In the genomic region with DNA sequence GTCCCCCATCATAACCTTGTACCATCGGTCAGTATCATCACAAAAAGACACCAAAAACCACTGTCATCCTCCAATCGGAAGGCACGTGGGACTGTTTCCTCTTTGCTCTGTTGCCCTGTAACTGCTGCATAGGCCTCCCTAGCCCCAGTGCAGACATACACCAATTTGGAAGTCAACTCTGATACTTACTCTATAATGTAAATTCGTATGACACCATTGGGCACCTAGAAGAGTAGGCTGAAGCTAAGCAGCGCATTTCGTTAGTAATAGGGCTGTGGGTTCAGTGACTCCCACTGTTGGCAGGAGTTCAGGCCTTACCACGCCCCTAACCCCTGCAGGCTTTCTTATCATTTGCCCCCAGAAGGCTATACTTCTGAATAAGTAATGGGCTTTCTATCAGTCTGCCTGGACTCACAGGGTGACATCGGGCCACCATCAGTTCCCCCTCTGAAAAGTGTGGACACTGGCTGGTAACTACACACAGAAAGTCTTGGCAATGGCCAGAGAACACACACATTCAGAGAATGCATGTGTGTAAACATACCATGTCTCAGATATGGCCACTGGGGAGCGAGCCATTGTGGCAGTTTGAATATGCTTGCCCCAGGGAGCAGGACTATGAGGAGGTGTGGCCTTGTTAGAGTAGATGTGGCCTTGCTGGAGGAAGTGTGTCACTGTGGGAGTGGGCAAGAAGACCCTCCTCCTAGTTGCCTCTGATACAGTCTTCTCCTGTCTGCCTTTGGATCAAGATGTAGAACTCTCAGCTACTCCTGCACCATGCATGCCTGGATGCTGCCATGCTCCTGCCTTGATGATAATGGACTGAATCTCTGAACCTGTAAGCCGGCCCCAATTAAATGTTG, we compare ENCODE assay signal across 20 mouse cellular contexts.
DNase-seq lines count a peak whose midpoint lies in the region; ATAC-seq and TF ChIP-seq lines count a peak whose summit lies in the region.
"Had no signal": no experiment of that assay in that cellular context is flagged by ENCODE, and none has a peak within 500 bp of the region (broad histone marks: within the 10 kb centered on the region; RNA-seq: fewer than 3 reads in every experiment).

No protein-coding gene starts in this region.

- no peak for TF ChIP-seq CTCF in stomach, postnatal 0 days (IDR thresholded peaks at IDR 0.05; ENCODE audit: low read depth)

- H3K27ac ChIP-seq in stomach, embryonic 15.5 days = no peak overlapping the region
- H3K27ac ChIP-seq in stomach, postnatal 0 days (replicated peaks) = no peak overlapping the region
- no peak overlapping the region for H3K27ac ChIP-seq in liver, embryonic 16.5 days (ENCODE audit: low read length)
- no peak overlapping the region for H3K27ac ChIP-seq in hindbrain, embryonic 14.5 days
- H3K27ac ChIP-seq: embryonic facial prominence, embryonic 12.5 days; forebrain, embryonic 10.5 days; limb, embryonic 15.5 days; neural tube, embryonic 15.5 days had no signal

- H3K4me3 ChIP-seq in stomach, embryonic 15.5 days (replicated peaks) = no peak overlapping the region
- no peak overlapping the region for H3K4me3 ChIP-seq in stomach, postnatal 0 days (ENCODE audit: low read depth, low read length)
- peak overlapping the region; percentile 14 for H3K4me3 ChIP-seq in erythroblast, embryonic 14.5 days (replicated peaks)
- no peak overlapping the region for H3K4me3 ChIP-seq in liver, embryonic 16.5 days (ENCODE audit: low read depth, low read length)
- H3K4me3 ChIP-seq in hindbrain, embryonic 14.5 days (replicated peaks; ENCODE audit: low read length) = no peak overlapping the region
- H3K4me3 ChIP-seq: embryonic facial prominence, embryonic 12.5 days; forebrain, embryonic 10.5 days; limb, embryonic 15.5 days; myocyte; neural tube, embryonic 15.5 days had no signal

- H3K9ac ChIP-seq in stomach, embryonic 15.5 days = no peak overlapping the region
- no peak overlapping the region for H3K9ac ChIP-seq in stomach, postnatal 0 days (ENCODE audit: low read length)
- H3K9ac ChIP-seq in liver, embryonic 16.5 days (ENCODE audit: low read depth, low read length) = no peak overlapping the region
- H3K9ac ChIP-seq in hindbrain, embryonic 14.5 days = no peak overlapping the region
- H3K9ac ChIP-seq: embryonic facial prominence, embryonic 12.5 days; limb, embryonic 15.5 days; neural tube, embryonic 15.5 days had no signal

- no peak for DNase-seq in stomach, postnatal 0 days (ENCODE audit: low spot score)
- no peak for DNase-seq in B cell, adult 2 months
- no peak for DNase-seq in right cerebral cortex, adult 18-20 months
- no peak for DNase-seq in hindbrain, embryonic 14.5 days (ENCODE audit: low spot score)
- DNase-seq: cerebellum, adult 11-12 months; gastrocnemius, postnatal 14 days; kidney, adult 8-10 months; kidney, postnatal 36 days; layer of hippocampus, postnatal 36 days; midbrain, embryonic 14.5 days; thymus, postnatal 4 days had no signal

- H3K9me3 ChIP-seq in stomach, embryonic 15.5 days = no peaks in the 10 kb centered on the region
- H3K9me3 ChIP-seq in stomach, postnatal 0 days (ENCODE audit: control insufficient read depth, low read length) = no peaks in the 10 kb centered on the region
- no peaks in the 10 kb centered on the region for H3K9me3 ChIP-seq in erythroblast, embryonic 14.5 days (ENCODE audit: control insufficient read depth, low read length)
- no peaks in the 10 kb centered on the region for H3K9me3 ChIP-seq in liver, embryonic 16.5 days (replicated peaks; ENCODE audit: control insufficient read depth, low read length)
- H3K9me3 ChIP-seq in hindbrain, embryonic 14.5 days (ENCODE audit: control insufficient read depth, low read length) = no peaks in the 10 kb centered on the region
- H3K9me3 ChIP-seq: embryonic facial prominence, embryonic 12.5 days; forebrain, embryonic 10.5 days; limb, embryonic 15.5 days; neural tube, embryonic 15.5 days had no signal

- no peaks in the 10 kb centered on the region for H3K36me3 ChIP-seq in stomach, embryonic 15.5 days
- no peaks in the 10 kb centered on the region for H3K36me3 ChIP-seq in stomach, postnatal 0 days (ENCODE audit: control insufficient read depth, insufficient read depth, low read length)
- H3K36me3 ChIP-seq in erythroblast, embryonic 14.5 days (ENCODE audit: control insufficient read depth) = no peaks in the 10 kb centered on the region
- H3K36me3 ChIP-seq in liver, embryonic 16.5 days (ENCODE audit: control insufficient read depth, insufficient read depth) = no peaks in the 10 kb centered on the region
- no peaks in the 10 kb centered on the region for H3K36me3 ChIP-seq in hindbrain, embryonic 14.5 days (replicated peaks; ENCODE audit: control insufficient read depth, insufficient read depth)
- H3K36me3 ChIP-seq: embryonic facial prominence, embryonic 12.5 days; forebrain, embryonic 10.5 days; limb, embryonic 15.5 days; neural tube, embryonic 15.5 days had no signal

- no peaks in the 10 kb centered on the region for H3K27me3 ChIP-seq in stomach, embryonic 15.5 days (replicated peaks)
- no peaks in the 10 kb centered on the region for H3K27me3 ChIP-seq in stomach, postnatal 0 days (ENCODE audit: control insufficient read depth, insufficient read depth, low read length)
- 0 out of 2 replicates have a peak, but pooled peaks cover 5% of the 10 kb centered on the region for H3K27me3 ChIP-seq in erythroblast, embryonic 14.5 days (ENCODE audit: control insufficient read depth)
- H3K27me3 ChIP-seq in liver, embryonic 16.5 days (ENCODE audit: control insufficient read depth, insufficient read depth, low read depth, low read length) = no peaks in the 10 kb centered on the region
- no peaks in the 10 kb centered on the region for H3K27me3 ChIP-seq in hindbrain, embryonic 14.5 days (ENCODE audit: control insufficient read depth, insufficient read depth, low read length)
- H3K27me3 ChIP-seq: embryonic facial prominence, embryonic 12.5 days; limb, embryonic 15.5 days; neural tube, embryonic 15.5 days had no signal

- no peak for TF ChIP-seq EP300 in stomach, postnatal 0 days (optimal IDR thresholded peaks at IDR 0.05)

- WGBS in stomach, embryonic 15.5 days = 82% methylated on average over 10 of the region's 10 CpGs
- 79% methylated on average over 10 of the region's 10 CpGs for WGBS in stomach, postnatal 0 days
- WGBS in liver, embryonic 16.5 days (ENCODE audit: insufficient replicate concordance) = 38% methylated on average over 10 of the region's 10 CpGs
- 92% methylated on average over 10 of the region's 10 CpGs for WGBS in hindbrain, embryonic 14.5 days

- peak; percentile 66; the same call in 1 of the 2 replicates for ATAC-seq in stomach, embryonic 15.5 days (ENCODE audit: insufficient read depth, low FRiP score, low read depth)
- ATAC-seq in stomach, postnatal 0 days (ENCODE audit: low FRiP score, low TSS enrichment) = no peak
- peak; percentile 92 for ATAC-seq in liver, embryonic 16.5 days (ENCODE audit: low read depth)
- no peak for ATAC-seq in hindbrain, embryonic 14.5 days (ENCODE audit: low FRiP score)
- ATAC-seq: inflammation-experienced regulatory T-cells, adult 6 months had no signal

- H3K4me1 ChIP-seq in stomach, embryonic 15.5 days = no peaks in the 10 kb centered on the region
- H3K4me1 ChIP-seq in stomach, postnatal 0 days (replicated peaks; ENCODE audit: control insufficient read depth, insufficient read depth) = no peaks in the 10 kb centered on the region
- peaks cover 33% of the 10 kb centered on the region for H3K4me1 ChIP-seq in erythroblast, embryonic 14.5 days (ENCODE audit: control insufficient read depth)
- H3K4me1 ChIP-seq in liver, embryonic 16.5 days (ENCODE audit: control insufficient read depth, low read depth, low read length) = peaks cover 17% of the 10 kb centered on the region
- no peaks in the 10 kb centered on the region for H3K4me1 ChIP-seq in hindbrain, embryonic 14.5 days (replicated peaks; ENCODE audit: control insufficient read depth, insufficient read depth, low read length)
- H3K4me1 ChIP-seq: embryonic facial prominence, embryonic 12.5 days; forebrain, embryonic 10.5 days; limb, embryonic 15.5 days; neural tube, embryonic 15.5 days had no signal

- no peak overlapping the region for H3K4me2 ChIP-seq in stomach, embryonic 15.5 days
- no peak overlapping the region for H3K4me2 ChIP-seq in stomach, postnatal 0 days (replicated peaks; ENCODE audit: low read depth)
- H3K4me2 ChIP-seq in liver, embryonic 16.5 days (ENCODE audit: low read depth, low read length) = peak overlapping the region; percentile 7; the same call in 1 of the 2 replicates
- H3K4me2 ChIP-seq in hindbrain, embryonic 14.5 days (replicated peaks) = no peak overlapping the region
- H3K4me2 ChIP-seq: embryonic facial prominence, embryonic 12.5 days; limb, embryonic 15.5 days; neural tube, embryonic 15.5 days had no signal

Comparison
In these comparisons a context has a peak if more than half of its experiments do, and no peak if none do; other contexts are left out.
1. ATAC-seq: peak in stomach, embryonic 15.5 days (single experiment) and liver, embryonic 16.5 days (single experiment); none in stomach, postnatal 0 days (single experiment) and hindbrain, embryonic 14.5 days (single experiment).